Mouse (Mus musculus): ENCODE results near the gene Frmpd1.

The Frmpd1 gene

GRCm38 (mm10) chr4:45331139-45331538 lies 146.5 kb downstream of the Frmpd1 start:
- peak; percentile 15 for DNase-seq (ENCODE audit: low spot score)

DNA sequence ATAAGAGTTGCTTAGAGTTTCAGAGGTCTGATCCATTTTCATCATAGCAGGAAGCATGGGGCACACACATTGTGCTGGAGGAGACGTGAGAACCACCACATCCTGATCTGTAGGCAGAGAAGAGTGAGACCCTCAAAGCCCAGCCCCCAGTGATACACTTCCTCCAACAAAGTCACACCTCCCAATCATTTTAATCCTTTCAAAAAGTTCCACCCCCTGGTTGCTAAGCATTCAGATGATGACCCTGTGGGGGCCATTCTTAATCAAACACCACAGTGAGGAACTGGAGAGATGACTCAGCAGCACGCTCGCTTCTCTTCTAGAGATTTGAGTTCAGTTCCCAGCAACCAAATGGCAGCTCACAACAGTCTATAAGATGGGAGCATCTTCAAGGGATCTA lies 147.8 kb downstream of the Frmpd1 start:
- no peak for DNase-seq (ENCODE audit: low spot score)

Measured in adipocyte (in vitro differentiated cells).